Mouse (Mus musculus) spleen, adult 2 months (tissue): ENCODE data around the gene Smim4. TPM values are rescaled to one million over a fixed set of nuclear protein-coding genes. Genes with fewer than 3 reads are reported as not detected.

Experiments
- DNase-seq, 2 experiments: peaks; one replicate each; pipeline versions ENCODE4 v3.0.0 to v3.0.0-alpha.2; 2012 to 2021; ENCODE audit warnings: low spot score in 2 of 2, low read depth in 1 of 2
- H3K27ac ChIP-seq: fragments of 200-500 bp; 2 replicates; pipeline ENCODE4 v1.5.1; 2012; ENCODE audit warnings: low read length, inconsistent platforms; ENCODE audit not compliant: insufficient read depth
- H3K27me3 ChIP-seq: fragments of 200-500 bp; 2 replicates; pipeline ENCODE4 v1.6.1; 2012; ENCODE audit warnings: mild to moderate bottlenecking, moderate library complexity, low read length, inconsistent platforms; ENCODE audit not compliant: control insufficient read depth, insufficient read depth
- H3K36me3 ChIP-seq: fragments of 200-500 bp; 2 replicates; pipeline ENCODE4 v1.6.1; 2012; ENCODE audit warnings: mild to moderate bottlenecking, low read length, inconsistent platforms; ENCODE audit not compliant: control insufficient read depth, insufficient read depth
- H3K4me1 ChIP-seq: fragments of 200-500 bp; 2 replicates; pipeline ENCODE4 v1.6.1; 2011; ENCODE audit warnings: inconsistent platforms; ENCODE audit not compliant: control insufficient read depth, insufficient read depth, insufficient read length
- H3K4me3 ChIP-seq: fragments of 200-500 bp; 2 replicates; pipeline ENCODE4 v1.5.1; 2011; ENCODE audit warnings: mild to moderate bottlenecking, inconsistent platforms; ENCODE audit not compliant: insufficient read depth, insufficient read length; ENCODE audit errors: extremely low read depth
- CTCF ChIP-seq: fragments of 200-500 bp; IDR thresholded peaks from 2 replicates; pipeline ENCODE4 v1.5.1; 2011; ENCODE audit warnings: mild to moderate bottlenecking, inconsistent platforms; ENCODE audit not compliant: insufficient read depth, insufficient read length, insufficient replicate concordance; ENCODE audit errors: extremely low read depth
- POLR2A ChIP-seq: fragments of 200-500 bp; IDR thresholded peaks from 2 replicates; pipeline ENCODE4 v1.6.1; 2011; ENCODE audit warnings: low read depth, low read length, inconsistent platforms
- WGBS: fragments of 180-500 bp; shearing (Covaris S2); methylation state at CpG from one replicate; pipeline ENCODE4 v1.1.7; 2018; 5-methylcytosine and 5-hydroxymethylcytosine counted together
- polyA plus RNA-seq: library from polyadenylated mRNA; depleted of rRNA; stranded (reverse); fragments of >200 nt; gene quantifications from 2 replicates; pipeline ENCODE4 v1.2.3, GENCODE M21; 2012

Gene Smim4
- polyA plus RNA-seq, 1 experiment: 33.3 TPM

DNA sequence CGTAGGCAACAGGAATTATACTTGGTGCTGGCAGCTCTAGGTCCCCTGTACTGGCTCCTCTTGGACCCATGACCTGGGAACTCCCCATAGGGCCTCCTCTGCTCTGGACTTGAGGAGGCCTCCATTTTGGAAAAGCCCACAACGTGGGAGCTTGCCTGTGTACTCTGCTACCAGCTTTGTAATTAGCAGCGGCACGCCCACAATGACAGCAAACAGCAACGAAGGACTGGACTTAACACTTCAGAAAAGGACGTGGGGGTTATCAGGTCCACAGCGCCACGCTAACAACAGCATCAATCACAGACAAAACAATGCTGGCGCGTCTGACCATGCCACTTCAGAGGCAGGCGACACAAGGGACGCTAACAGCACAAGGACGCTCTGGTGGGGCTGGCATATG lies 42.2 kb upstream of the Smim4 start:
- Histone ChIP-seq H3K27ac (no peak overlapping the region), H3K36me3 (peaks cover 43% of the 10 kb centered on the region), H3K4me1 (no peaks in the 10 kb centered on the region; the same call in 1 of the 2 replicates), H3K27me3 (no peaks in the 10 kb centered on the region), H3K4me3 (no peak overlapping the region)
- 91% methylated on average over 13 of the region's 13 CpGs for WGBS
- no peak for DNase-seq
- TF ChIP-seq CTCF: no peak
- TF ChIP-seq POLR2A: no peak

GRCm38 (mm10) chr14:31169508-31169907 lies 40.8 kb upstream of the Smim4 start:
- TF ChIP-seq POLR2A: no peak
- no peak for TF ChIP-seq CTCF
- Histone ChIP-seq H3K27me3 (no peaks in the 10 kb centered on the region), H3K27ac (no peak overlapping the region), H3K4me1 (no peaks in the 10 kb centered on the region; the same call in 1 of the 2 replicates), H3K4me3 (no peak overlapping the region), H3K36me3 (peaks cover 33% of the 10 kb centered on the region)
- 34% methylated on average over 6 of the region's 6 CpGs for WGBS
- DNase-seq: no peak

GRCm38 (mm10) chr14:31168425-31168824 lies 39.7 kb upstream of the Smim4 start, which contains the start of gene Stab1:
Gene Stab1 (minus strand): TSS chr14:31168641.
- WGBS: 19% methylated on average over 10 of the region's 10 CpGs
- Histone ChIP-seq H3K36me3 (peaks cover 25% of the 10 kb centered on the region), H3K4me1 (no peaks in the 10 kb centered on the region; the same call in 1 of the 2 replicates), H3K27ac (no peak within 1 kb of the TSS), H3K27me3 (no peaks in the 10 kb centered on the region), H3K4me3 (no peak within 1 kb of the TSS)
- no peak for TF ChIP-seq CTCF
- no peak for TF ChIP-seq POLR2A
- DNase-seq: no peak

GRCm38 (mm10) chr14:31166827-31167226 lies 38.1 kb upstream of the Smim4 start:
- WGBS: 55% methylated on average over 9 of the region's 9 CpGs
- H3K27me3 ChIP-seq: no peaks in the 10 kb centered on the region
- H3K36me3 ChIP-seq: peaks cover 11% of the 10 kb centered on the region
- no peak overlapping the region for H3K4me3 ChIP-seq
- TF ChIP-seq POLR2A (no peak), CTCF (no peak)
- no peak for DNase-seq
- H3K4me1 ChIP-seq: no peaks in the 10 kb centered on the region; the same call in 1 of the 2 replicates
- H3K27ac ChIP-seq: no peak overlapping the region

DNA sequence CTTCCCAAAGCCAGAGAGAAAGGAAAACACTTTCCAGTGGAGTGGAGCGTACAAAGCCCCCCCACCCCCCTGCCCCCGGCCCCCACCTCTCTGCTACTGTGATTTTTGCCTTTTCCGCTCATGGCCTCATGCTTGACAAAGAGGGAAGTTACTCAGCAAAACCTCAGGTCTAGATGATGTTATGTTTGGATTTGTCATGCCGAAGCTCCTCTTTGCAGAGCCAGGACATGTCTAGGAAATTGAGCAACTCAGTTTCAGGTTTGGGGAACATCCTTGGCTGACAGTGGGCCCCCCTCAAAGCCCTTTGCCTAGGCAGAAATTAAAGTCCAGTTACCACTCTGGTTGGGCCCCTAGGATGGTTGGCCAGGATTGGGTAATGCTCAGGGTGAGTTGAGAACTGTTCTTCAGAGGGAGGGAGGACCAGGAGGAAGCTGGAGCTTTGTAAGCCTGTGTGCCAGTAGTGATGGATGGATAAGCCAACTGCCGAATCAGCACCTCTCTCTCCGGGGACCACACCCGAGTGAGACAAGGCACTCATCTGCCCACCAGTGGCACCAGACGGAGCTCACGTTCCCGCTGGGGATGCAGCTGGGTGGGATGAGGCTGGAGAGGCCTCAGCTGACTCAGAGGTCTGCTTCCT lies 37.4 kb upstream of the Smim4 start:
- Histone ChIP-seq H3K27ac (no peak overlapping the region), H3K27me3 (no peaks in the 10 kb centered on the region), H3K4me1 (no peaks in the 10 kb centered on the region; the same call in 1 of the 2 replicates), H3K36me3 (peaks cover 3% of the 10 kb centered on the region), H3K4me3 (no peak overlapping the region; the same call in 1 of the 2 replicates)
- no peak for TF ChIP-seq POLR2A
- no peak for TF ChIP-seq CTCF
- 11% methylated on average over 10 of the region's 10 CpGs for WGBS
- no peak for DNase-seq

DNA sequence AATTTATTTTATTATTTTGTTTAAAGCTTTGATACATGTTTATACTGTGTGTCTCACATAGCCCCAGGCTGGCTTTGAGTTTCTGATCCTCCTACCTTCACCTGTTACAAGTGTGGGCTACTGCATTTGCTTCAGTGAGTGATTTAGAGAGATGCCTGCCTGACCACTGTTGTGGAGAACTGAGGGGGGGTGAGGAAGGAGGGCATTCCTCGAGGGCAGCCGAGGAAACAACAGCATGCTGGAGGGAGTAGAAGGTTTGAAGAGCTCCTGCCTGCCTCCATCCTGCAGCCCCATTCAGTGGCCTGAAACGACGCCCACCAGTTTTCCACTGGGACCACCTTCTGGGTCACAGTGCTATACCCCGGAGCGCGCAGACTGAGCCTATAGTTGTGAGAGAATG lies 36.7 kb upstream of the Smim4 start:
- TF ChIP-seq POLR2A: no peak
- TF ChIP-seq CTCF: no peak
- no peak for DNase-seq
- H3K27ac ChIP-seq: no peak overlapping the region
- no peak overlapping the region for H3K4me3 ChIP-seq
- H3K36me3 ChIP-seq: no peaks in the 10 kb centered on the region
- WGBS: 35% methylated on average over 7 of the region's 7 CpGs
- H3K4me1 ChIP-seq: no peaks in the 10 kb centered on the region; the same call in 1 of the 2 replicates
- no peaks in the 10 kb centered on the region for H3K27me3 ChIP-seq

DNA sequence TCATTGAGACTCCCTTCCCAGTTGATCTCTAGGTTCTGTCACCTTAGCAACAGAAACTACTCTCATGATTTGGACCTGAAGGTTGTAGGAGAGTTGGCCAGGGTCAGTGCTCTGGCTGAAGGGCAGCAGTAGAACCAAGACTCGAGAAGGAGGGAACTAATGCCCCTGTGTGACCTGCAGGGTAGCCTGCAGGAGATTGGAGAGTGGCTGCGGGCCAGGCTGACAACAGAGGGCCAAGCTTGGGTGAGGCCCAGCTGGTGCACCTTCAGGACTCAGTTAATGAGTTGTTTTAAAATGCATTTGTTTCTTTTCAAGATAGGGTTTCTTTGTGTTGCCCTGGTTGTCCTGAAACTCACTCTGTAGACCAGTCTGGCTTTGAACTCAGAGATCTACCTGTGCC lies 36.3 kb upstream of the Smim4 start:
- no peak for TF ChIP-seq CTCF
- TF ChIP-seq POLR2A: no peak
- H3K27me3 ChIP-seq: no peaks in the 10 kb centered on the region
- DNase-seq: no peak
- H3K4me3 ChIP-seq: no peak overlapping the region
- no peaks in the 10 kb centered on the region for H3K36me3 ChIP-seq
- H3K4me1 ChIP-seq: no peaks in the 10 kb centered on the region; the same call in 1 of the 2 replicates
- H3K27ac ChIP-seq: no peak overlapping the region
- 68% methylated on average over 2 of the region's 2 CpGs for WGBS
